Mouse (Mus musculus) heart, embryonic 12.5 days (tissue): ENCODE results near the gene Strn. TPM values are rescaled to one million over a fixed set of nuclear protein-coding genes. Genes with fewer than 3 reads are reported as not detected.

Source experiments
- ATAC-seq: fragments of 200-750 bp; cut with Nextera tagmentation; 2 replicates; pipeline ENCODE4 v1.8.0; 2017; ENCODE audit warnings: moderate TSS enrichment, moderate library complexity; ENCODE audit not compliant: insufficient number of reproducible peaks, low FRiP score
- H3K27ac ChIP-seq: fragments of 300-500 bp; sonication (generic); 2 replicates; pipeline ENCODE4 v1.5.1; 2016; ENCODE audit warnings: mild to moderate bottlenecking, moderate library complexity; ENCODE audit not compliant: poor library complexity, severe bottlenecking
- H3K27me3 ChIP-seq: fragments of 300-500 bp; sonication (generic); replicated peaks from 2 replicates; pipeline ENCODE4 v1.6.1; 2016; ENCODE audit warnings: mild to moderate bottlenecking, moderate library complexity
- H3K36me3 ChIP-seq: fragments of 300-500 bp; sonication (generic); 2 replicates; pipeline ENCODE4 v1.6.1; 2016; ENCODE audit warnings: mild to moderate bottlenecking, moderate library complexity
- H3K4me1 ChIP-seq: fragments of 300-500 bp; sonication (generic); replicated peaks from 2 replicates; pipeline ENCODE4 v1.6.1; 2016; ENCODE audit warnings: mild to moderate bottlenecking
- H3K4me2 ChIP-seq: fragments of 300-500 bp; sonication (generic); 2 replicates; pipeline ENCODE4 v1.6.1; 2016; ENCODE audit warnings: mild to moderate bottlenecking, moderate library complexity
- H3K4me3 ChIP-seq: fragments of 300-500 bp; sonication (generic); 2 replicates; pipeline ENCODE4 v1.5.1; 2016; ENCODE audit warnings: mild to moderate bottlenecking
- H3K9ac ChIP-seq: fragments of 300-500 bp; sonication (generic); 2 replicates; pipeline ENCODE4 v1.6.1; 2016; ENCODE audit warnings: mild to moderate bottlenecking, moderate library complexity
- H3K9me3 ChIP-seq: fragments of 300-500 bp; sonication (generic); replicated peaks from 2 replicates; pipeline ENCODE4 v1.6.1; 2016; ENCODE audit warnings: mild to moderate bottlenecking, moderate library complexity
- WGBS: fragments of 180-500 bp; shearing (Covaris S2); methylation state at CpG from one replicate; pipeline ENCODE4 v1.1.7; 2016; 5-methylcytosine and 5-hydroxymethylcytosine counted together
- polyA plus RNA-seq: library from polyadenylated mRNA; unstranded; fragments of >200 nt; fragmentation: Nextera tagmentation; extraction: Ambion mirVana; gene quantifications from 2 replicates; pipeline ENCODE4 v1.2.1, GENCODE M21; 2016

Strn gene
- polyA plus RNA-seq, 1 experiment from 2014 or later = 19.3 TPM

DNA sequence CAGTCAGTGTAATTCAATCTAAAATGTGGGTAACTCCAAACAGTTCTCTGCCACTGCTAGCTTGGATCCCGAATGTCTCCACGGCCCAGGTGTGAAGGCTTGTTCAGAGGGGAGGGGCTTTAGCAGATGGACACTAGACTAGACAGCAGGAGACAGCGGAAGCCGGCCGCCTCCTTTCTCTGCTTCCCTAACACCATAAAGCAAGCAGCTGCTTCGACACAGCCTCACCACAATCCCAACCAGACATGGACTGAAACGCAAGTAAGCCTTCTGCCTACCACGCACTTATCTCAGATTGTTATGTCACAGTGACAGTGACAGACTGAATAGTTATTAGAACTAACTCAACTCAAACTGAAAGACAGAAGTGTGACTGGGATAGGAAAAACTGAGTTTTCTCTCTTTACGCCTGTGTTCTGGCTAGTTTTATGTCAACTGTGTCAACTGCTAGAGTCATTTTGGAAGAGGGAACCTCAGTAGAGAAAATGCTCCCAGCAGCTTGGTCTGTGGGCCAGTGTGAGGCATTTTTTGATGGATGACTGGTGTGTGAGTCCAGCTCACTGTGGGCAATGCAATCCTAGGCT is 71.9 kb downstream of the Strn start:
- Histone ChIP-seq H3K36me3 (peaks cover 78% of the 10 kb centered on the region), H3K27ac (no peak overlapping the region), H3K27me3 (no peaks in the 10 kb centered on the region), H3K4me1 (peaks cover 3% of the 10 kb centered on the region; the same call in 1 of the 2 replicates), H3K4me3 (no peak overlapping the region), H3K4me2 (no peak overlapping the region), H3K9me3 (peaks cover under 1% of the 10 kb centered on the region; the same call in 1 of the 2 replicates), H3K9ac (no peak overlapping the region)
- WGBS = 77% methylated on average over 9 of the region's 9 CpGs
- no peak for ATAC-seq

DNA sequence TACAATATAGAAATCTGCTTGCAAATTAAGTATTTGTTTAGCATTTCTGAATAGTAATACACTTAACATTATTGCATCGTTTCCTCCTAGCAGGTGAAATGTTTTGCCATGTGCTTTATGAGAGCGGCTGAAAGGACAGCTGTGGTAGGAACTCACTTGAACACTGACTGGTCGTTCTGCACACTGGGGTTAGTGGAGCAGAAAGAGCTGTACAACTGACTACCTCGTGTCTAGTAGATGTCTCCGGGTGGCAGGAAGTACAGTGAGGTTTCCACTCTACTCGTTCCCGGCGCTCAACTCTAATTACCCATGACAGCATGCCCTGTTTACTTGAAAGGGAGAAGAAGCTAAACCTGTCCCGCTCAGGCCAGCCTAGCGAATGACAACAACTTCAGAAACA is 82.2 kb downstream of the Strn start:
- no peaks in the 10 kb centered on the region for H3K4me1 ChIP-seq
- no peak overlapping the region for H3K9ac ChIP-seq
- no peaks in the 10 kb centered on the region for H3K27me3 ChIP-seq
- H3K36me3 ChIP-seq = peaks cover 73% of the 10 kb centered on the region
- H3K27ac ChIP-seq = no peak overlapping the region
- H3K9me3 ChIP-seq = peaks cover under 1% of the 10 kb centered on the region; the same call in 1 of the 2 replicates
- H3K4me2 ChIP-seq = no peak overlapping the region
- no peak overlapping the region for H3K4me3 ChIP-seq
- ATAC-seq = no peak
- 88% methylated on average over 10 of the region's 10 CpGs for WGBS

DNA sequence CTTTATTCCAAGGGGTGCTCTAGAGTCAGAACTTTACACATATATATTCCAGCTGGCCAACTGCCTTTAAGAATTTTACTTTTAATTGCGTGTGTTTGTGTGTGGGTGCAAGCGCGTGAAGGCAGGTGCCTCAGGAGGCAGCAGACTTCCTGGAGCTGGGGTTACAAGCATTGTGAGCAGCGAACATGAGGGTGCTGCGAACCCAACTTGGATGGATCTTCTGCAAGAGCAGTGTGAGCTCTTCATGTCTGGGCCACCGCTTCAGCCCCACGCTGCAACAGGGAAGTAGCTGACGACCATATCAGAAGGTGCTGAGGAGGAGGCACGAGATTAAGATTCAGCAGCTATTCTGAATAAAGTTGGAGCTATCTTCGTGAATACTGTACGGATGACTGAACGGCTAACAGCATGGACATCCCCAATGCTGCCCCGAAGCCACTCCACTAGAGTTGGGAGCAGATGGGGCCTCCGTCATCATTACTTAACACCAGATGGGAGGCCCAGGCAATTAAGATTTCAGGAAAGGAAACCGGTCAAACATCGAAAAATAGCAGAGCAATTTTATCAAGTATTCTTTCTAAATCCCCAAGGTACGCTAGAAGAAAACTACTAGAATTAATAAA is 93.0 kb downstream of the Strn start:
- H3K4me3 ChIP-seq = no peak overlapping the region
- peaks cover 38% of the 10 kb centered on the region for H3K36me3 ChIP-seq
- 84% methylated on average over 17 of the region's 17 CpGs for whole genome bisulfite sequencing
- ATAC-seq = no peak
- no peak overlapping the region for H3K4me2 ChIP-seq
- H3K27me3 ChIP-seq = no peaks in the 10 kb centered on the region
- 0 out of 2 replicates have a peak, but pooled peaks cover 2% of the 10 kb centered on the region for H3K4me1 ChIP-seq
- no peak overlapping the region for H3K9ac ChIP-seq
- H3K27ac ChIP-seq = no peak overlapping the region
- H3K9me3 ChIP-seq = no peaks in the 10 kb centered on the region

DNA sequence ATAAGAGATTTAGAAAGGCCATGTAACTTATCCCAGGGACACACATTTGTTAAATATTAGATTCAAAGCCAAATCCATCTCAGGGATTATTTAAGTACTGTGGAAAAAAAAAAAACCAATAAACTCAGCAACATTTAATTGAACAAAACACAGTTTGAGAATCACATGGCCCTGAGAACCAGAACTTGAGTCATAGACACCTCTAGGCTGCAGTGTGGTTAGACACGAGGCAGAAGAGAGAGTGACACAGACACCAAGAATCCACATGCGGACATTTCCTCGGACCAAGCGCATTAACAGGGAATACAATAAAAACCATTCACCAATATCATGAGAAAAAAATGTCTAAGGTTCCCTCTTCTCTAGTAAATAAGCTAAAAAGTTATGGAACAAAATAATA is 94.7 kb downstream of the Strn start:
- no peak overlapping the region for H3K4me3 ChIP-seq
- H3K27me3 ChIP-seq = no peaks in the 10 kb centered on the region
- 90% methylated on average over 4 of the region's 4 CpGs for WGBS
- no peak overlapping the region for H3K4me2 ChIP-seq
- no peak overlapping the region for H3K9ac ChIP-seq
- H3K4me1 ChIP-seq = 0 out of 2 replicates have a peak, but pooled peaks cover 2% of the 10 kb centered on the region
- no peaks in the 10 kb centered on the region for H3K9me3 ChIP-seq
- peaks cover 22% of the 10 kb centered on the region for H3K36me3 ChIP-seq
- no peak for ATAC-seq
- no peak overlapping the region for H3K27ac ChIP-seq

DNA sequence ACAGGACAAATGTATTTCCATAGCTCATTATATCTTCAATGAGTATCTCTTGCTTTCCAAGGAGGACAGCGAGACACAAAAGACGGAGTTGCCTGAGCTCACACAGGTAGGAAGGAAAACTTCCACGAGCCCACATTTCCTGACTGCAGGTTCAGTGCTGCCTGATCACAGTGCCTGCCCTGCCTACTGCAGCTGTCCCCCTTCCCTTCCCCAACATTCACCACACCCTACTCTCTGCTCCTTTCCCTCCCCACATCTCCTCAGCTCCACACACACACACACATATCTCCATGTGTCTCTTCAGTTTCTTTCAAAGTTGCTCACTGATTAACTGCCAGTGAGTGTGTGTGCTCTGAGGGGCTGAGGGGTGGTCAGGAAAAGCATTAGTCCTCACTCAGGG is 96.6 kb downstream of the Strn start:
- Histone ChIP-seq H3K27me3 (no peaks in the 10 kb centered on the region), H3K27ac (no peak overlapping the region), H3K4me3 (no peak overlapping the region), H3K9ac (no peak overlapping the region), H3K4me2 (no peak overlapping the region), H3K4me1 (0 out of 2 replicates have a peak, but pooled peaks cover 2% of the 10 kb centered on the region), H3K36me3 (peaks cover 12% of the 10 kb centered on the region), H3K9me3 (no peaks in the 10 kb centered on the region)
- 88% methylated on average over 3 of the region's 3 CpGs for WGBS
- ATAC-seq = no peak

DNA sequence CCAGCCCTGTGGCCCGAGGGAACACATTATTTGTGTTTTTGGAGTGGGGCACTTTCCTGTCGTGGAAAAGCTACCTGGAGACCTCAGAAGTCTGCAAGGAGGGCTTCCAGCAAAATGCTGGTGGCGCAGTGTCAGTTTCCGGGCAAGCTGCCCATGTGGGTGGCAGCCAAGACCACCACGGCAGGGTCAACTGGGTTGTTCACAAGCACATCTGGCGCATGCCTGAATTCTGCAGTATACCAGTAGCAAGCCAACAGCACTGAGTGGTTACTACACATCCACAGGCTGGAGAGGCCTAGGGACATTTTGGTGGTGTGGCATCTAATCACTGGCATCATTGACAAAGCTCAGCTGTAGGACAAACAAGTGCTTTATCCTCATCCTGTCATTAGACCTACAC is 97.9 kb downstream of the Strn start:
- H3K27me3 ChIP-seq = no peaks in the 10 kb centered on the region

DNA sequence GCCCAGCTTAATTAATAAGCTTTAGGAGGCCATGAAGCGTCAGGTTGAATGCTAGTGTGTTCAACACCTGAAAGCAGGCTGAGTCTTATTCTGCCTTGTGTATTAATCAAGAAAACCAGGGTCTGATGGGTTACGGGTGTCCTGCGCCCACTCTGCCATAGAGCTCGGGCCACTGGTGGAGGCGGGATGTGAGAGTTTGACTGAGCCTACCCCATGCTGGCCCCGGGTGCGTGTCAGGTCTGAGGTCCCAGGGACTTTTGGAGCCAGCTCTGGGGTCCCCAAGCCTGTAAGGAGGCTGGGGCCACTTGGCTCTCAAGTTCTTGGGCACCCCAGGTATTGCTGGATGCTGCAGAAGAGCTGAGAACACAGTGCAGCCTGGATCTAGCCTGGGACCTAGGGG is 99.9 kb downstream of the Strn start:
- no peaks in the 10 kb centered on the region for H3K9me3 ChIP-seq
- H3K36me3 ChIP-seq = no peaks in the 10 kb centered on the region
- H3K4me2 ChIP-seq = no peak overlapping the region
- H3K27me3 ChIP-seq = no peaks in the 10 kb centered on the region
- no peak for ATAC-seq
- H3K4me3 ChIP-seq = no peak overlapping the region
- no peak overlapping the region for H3K27ac ChIP-seq
- WGBS = 92% methylated on average over 7 of the region's 7 CpGs
- H3K4me1 ChIP-seq = 0 out of 2 replicates have a peak, but pooled peaks cover 2% of the 10 kb centered on the region
- H3K9ac ChIP-seq = no peak overlapping the region

More for the DNA sequence above, 97.9 kb downstream of the Strn start:
- Histone ChIP-seq H3K9ac (no peak overlapping the region), H3K9me3 (no peaks in the 10 kb centered on the region), H3K4me3 (no peak overlapping the region), H3K36me3 (peaks cover 12% of the 10 kb centered on the region), H3K4me2 (no peak overlapping the region), H3K27ac (no peak overlapping the region), H3K4me1 (0 out of 2 replicates have a peak, but pooled peaks cover 2% of the 10 kb centered on the region)
- ATAC-seq = no peak
- 71% methylated on average over 6 of the region's 6 CpGs for WGBS

DNA sequence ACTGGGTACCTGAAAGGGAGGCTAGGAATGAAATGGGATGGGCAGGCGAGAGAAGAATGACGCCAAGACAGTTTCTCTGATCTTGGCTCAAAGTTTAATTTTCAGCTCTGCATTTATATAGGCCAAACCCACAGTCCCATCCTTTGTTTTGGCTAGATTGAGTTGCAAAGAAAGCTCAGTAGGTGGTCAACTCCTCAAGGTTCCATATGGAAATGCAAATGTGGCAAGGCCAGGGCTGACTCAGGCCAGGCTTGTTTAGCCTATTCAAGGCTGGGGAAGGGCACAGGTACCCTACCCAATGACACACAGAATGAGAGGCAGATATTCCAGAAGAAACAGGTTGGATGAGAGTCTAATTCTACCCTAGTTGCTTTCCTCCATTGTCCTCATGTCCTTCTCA is 101.4 kb downstream of the Strn start:
- no peak overlapping the region for H3K4me3 ChIP-seq

DNA sequence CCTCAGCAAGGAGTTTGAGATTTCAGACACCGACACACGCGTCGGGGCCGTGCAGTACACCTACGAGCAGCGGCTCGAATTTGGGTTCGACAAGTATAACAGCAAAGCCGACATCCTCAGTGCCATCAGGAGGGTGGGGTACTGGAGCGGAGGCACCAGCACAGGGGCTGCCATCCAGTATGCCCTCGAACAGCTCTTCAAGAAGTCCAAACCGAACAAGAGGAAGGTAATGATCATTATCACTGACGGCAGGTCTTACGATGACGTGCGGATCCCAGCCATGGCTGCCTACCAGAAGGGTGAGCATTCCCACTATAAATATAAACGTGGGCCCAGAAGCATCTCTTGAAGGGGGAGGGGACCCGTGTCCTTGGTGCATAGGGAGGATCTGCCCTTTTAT is 112.1 kb downstream of the Strn start:
- 0 out of 2 replicates have a peak, but pooled peaks cover 7% of the 10 kb centered on the region for H3K9me3 ChIP-seq
- ATAC-seq = no peak
- no peak overlapping the region for H3K9ac ChIP-seq
- no peaks in the 10 kb centered on the region for H3K27me3 ChIP-seq
- H3K36me3 ChIP-seq = no peaks in the 10 kb centered on the region
- H3K27ac ChIP-seq = no peak overlapping the region
- H3K4me1 ChIP-seq = no peaks in the 10 kb centered on the region
- H3K4me2 ChIP-seq = no peak overlapping the region
- WGBS = 92% methylated on average over 19 of the region's 19 CpGs
- no peak overlapping the region for H3K4me3 ChIP-seq

More for the DNA sequence above, 101.4 kb downstream of the Strn start:
- Histone ChIP-seq H3K4me1 (0 out of 2 replicates have a peak, but pooled peaks cover 2% of the 10 kb centered on the region), H3K4me2 (no peak overlapping the region), H3K27me3 (no peaks in the 10 kb centered on the region), H3K9ac (no peak overlapping the region), H3K36me3 (no peaks in the 10 kb centered on the region), H3K9me3 (no peaks in the 10 kb centered on the region), H3K27ac (no peak overlapping the region)
- WGBS = 73% methylated on average over 2 of the region's 2 CpGs
- ATAC-seq = no peak

DNA sequence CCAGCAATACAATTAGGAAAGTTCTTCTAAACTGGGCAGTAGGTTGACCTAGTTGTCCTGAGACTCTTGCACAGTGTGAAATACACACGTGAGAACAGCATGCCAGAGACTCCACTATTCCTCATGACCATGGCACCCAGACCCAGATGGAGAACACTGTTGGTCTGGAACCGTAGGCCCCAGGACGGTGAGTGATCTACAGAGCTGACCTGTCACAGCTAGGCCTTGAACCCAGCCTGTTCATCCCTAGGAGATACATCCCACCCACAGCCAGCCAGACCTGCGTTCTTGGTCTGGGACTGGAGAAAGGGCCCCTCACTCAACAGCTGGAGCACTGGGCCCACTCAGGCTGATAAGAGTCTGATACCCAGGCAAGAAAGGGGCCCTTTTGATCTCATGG is 115.1 kb downstream of the Strn start:
- no peaks in the 10 kb centered on the region for H3K36me3 ChIP-seq
- no peak overlapping the region for H3K4me2 ChIP-seq
- H3K9ac ChIP-seq = no peak overlapping the region
- no peaks in the 10 kb centered on the region for H3K27me3 ChIP-seq
- H3K4me3 ChIP-seq = no peak overlapping the region
- H3K27ac ChIP-seq = no peak overlapping the region
- H3K9me3 ChIP-seq = 0 out of 2 replicates have a peak, but pooled peaks cover 7% of the 10 kb centered on the region
- H3K4me1 ChIP-seq = no peaks in the 10 kb centered on the region
- 70% methylated on average over 4 of the region's 4 CpGs for WGBS
- no peak for ATAC-seq

DNA sequence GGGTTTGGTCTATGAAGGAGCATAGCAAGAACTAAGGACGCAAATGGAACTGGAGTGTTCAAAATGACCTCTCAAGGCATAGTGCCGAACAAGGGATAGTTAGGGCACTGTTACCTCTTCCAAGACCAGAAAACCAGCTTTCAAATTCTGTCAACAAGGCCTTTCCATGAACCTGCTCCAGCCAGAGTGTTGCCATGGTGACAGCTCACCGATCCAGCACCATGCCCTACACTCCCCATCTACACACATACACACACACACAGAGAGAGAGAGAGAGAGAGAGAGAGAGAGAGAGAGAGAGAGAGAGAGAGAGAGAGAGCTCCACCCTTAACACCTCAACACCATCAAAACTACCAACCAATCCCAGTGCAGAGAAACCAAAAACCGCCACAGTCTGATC is 116.3 kb downstream of the Strn start:
- Histone ChIP-seq H3K4me2 (no peak overlapping the region), H3K4me3 (no peak overlapping the region), H3K36me3 (no peaks in the 10 kb centered on the region), H3K27ac (no peak overlapping the region), H3K9me3 (0 out of 2 replicates have a peak, but pooled peaks cover 7% of the 10 kb centered on the region), H3K27me3 (no peaks in the 10 kb centered on the region), H3K4me1 (no peaks in the 10 kb centered on the region), H3K9ac (no peak overlapping the region)
- 89% methylated on average over 4 of the region's 4 CpGs for WGBS
- no peak for ATAC-seq
